Mouse (Mus musculus): ENCODE measurements around the gene Spns2. TPM values are rescaled to one million over a fixed set of nuclear protein-coding genes. Genes with fewer than 3 reads are reported as not detected.

Spns2 gene
- polyA plus RNA-seq, 2 experiments, result 3.8 to 8.6 TPM

DNA sequence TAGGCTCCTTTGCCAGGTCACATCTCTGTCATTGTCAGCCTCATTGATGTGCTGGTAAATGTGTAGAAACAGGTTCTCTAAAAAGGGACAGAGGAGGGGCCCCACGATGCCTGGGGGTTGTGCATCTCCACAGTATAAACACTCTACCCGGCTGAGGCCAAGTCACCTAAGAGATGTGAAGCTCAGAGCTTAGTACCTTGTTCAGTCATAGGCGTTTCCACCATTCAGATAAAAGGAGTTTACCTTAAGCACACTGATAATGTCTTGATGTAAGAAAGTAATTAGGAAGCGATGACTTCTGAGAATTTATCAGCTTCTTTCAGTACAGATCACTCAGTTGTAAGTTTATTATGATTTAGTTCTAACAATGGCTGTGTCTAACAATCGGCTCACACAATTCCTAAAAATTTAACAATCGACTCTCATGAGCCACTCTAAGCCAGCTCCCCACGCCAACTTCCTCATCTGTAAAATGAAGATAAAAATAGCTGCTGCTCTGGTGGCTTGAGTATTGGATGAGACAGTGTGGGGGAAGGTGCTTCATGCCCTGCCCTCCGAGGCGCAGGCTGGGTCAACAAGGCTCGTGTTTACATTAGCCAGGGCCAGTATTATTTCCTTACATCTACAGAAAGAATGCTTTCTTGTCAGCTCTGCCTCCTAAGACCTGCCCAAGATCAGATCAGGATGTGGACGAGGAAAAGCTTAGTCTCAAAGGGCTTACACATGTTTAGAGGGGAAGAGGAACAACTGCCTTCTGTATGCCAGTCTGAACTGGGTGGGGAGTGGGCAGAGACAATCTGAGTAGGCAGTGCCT lies 22.8 kb downstream of the Spns2 start:
- Histone ChIP-seq H3K4me1 (replicated peaks; ENCODE audit: control insufficient read depth in 2 of 2, insufficient read depth in 2 of 2, low read length in 1 of 2) (peaks cover 21 to 46% of the 10 kb centered on the region in 2 experiments), H3K36me3 (replicated peaks; ENCODE audit: control insufficient read depth, insufficient read depth, low read depth) (no peaks in the 10 kb centered on the region; the same call in 1 of the 2 replicates), H3K9ac (replicated peaks) (no peak overlapping the region), H3K9me3 (ENCODE audit: control insufficient read depth, low read length) (no peaks in the 10 kb centered on the region), H3K27me3 (ENCODE audit: control insufficient read depth, insufficient read depth, low read length) (no peaks in the 10 kb centered on the region), H3K4me2 (ENCODE audit: low read depth) (peak overlapping the region; percentile 57), H3K4me3 (ENCODE audit: insufficient read depth in 1 of 2, low read depth in 2 of 2, low read length in 2 of 2) (peak overlapping the region in 1 of 2 experiments; percentile 8; a peak in 1 of 4 replicates), H3K27ac (peak overlapping the region; percentile 58)
- TF ChIP-seq CTCF (IDR thresholded peaks at IDR 0.05; ENCODE audit: low read depth), result no peak
- TF ChIP-seq EP300 (IDR thresholded peaks at IDR 0.05; ENCODE audit: low read depth), result no peak
- peak in 1 of 3 experiments; percentile 40 for DNase-seq (ENCODE audit: low read depth in 3 of 3, low spot score in 3 of 3)
- ATAC-seq (ENCODE audit: insufficient read depth), result peak; percentile 76
- WGBS (ENCODE audit: insufficient replicate concordance), result 3% methylated on average over 11 of the region's 11 CpGs

DNA sequence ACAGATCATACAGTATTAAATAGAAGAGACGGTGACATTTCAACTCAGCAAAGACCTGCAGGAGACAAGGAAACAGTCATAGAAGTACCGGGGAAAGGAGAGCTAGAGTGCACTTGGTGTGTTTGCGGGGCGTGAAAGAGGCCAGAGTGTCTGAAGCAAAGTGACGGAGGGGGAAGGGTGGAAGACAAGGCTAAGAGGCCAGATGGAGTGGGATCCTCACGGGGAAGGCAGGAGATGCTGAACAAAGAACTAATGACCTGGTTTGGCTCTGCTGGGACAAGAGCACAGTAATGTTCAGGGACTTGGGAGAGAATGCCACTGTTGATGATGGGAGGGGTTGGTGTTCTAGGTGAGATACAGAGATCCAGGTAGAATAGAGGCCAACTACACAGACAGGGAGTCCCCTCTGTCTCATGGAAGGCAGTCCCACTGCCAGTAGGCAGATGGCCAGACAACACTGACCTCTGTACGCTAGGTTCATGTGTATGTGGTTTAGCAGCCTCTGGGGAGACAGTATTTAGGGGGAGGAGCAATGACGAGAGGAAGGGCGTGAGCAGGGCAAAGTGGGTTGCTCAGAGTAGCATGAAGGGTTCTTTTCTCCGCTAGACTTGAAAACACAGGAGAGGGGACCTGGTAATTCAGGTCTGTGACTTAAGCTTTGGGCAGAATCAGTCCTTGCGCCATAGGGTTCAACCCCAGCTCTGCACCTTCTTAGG lies 23.6 kb downstream of the Spns2 start:
- Histone ChIP-seq H3K9ac (replicated peaks) (no peak overlapping the region), H3K36me3 (replicated peaks; ENCODE audit: control insufficient read depth, insufficient read depth, low read depth) (no peaks in the 10 kb centered on the region; the same call in 1 of the 2 replicates), H3K9me3 (ENCODE audit: control insufficient read depth, low read length) (no peaks in the 10 kb centered on the region), H3K27me3 (ENCODE audit: control insufficient read depth, insufficient read depth, low read length) (no peaks in the 10 kb centered on the region), H3K27ac (peak overlapping the region; percentile 58), H3K4me3 (ENCODE audit: insufficient read depth in 1 of 2, low read depth in 2 of 2, low read length in 2 of 2) (no peak overlapping the region), H3K4me1 (replicated peaks; ENCODE audit: control insufficient read depth in 2 of 2, insufficient read depth in 2 of 2, low read length in 1 of 2) (peaks cover 21 to 45% of the 10 kb centered on the region in 2 experiments), H3K4me2 (ENCODE audit: low read depth) (peak overlapping the region; percentile 57)
- ATAC-seq (ENCODE audit: insufficient read depth) (peak; percentile 36; the same call in 1 of the 2 replicates), DNase-seq (ENCODE audit: low read depth in 3 of 3, low spot score in 3 of 3) (no peak)
- TF ChIP-seq EP300 (IDR thresholded peaks at IDR 0.05; ENCODE audit: low read depth) (no peak), CTCF (IDR thresholded peaks at IDR 0.05; ENCODE audit: low read depth) (no peak)
- 51% methylated on average over 11 of the region's 11 CpGs for WGBS (ENCODE audit: insufficient replicate concordance)

DNA sequence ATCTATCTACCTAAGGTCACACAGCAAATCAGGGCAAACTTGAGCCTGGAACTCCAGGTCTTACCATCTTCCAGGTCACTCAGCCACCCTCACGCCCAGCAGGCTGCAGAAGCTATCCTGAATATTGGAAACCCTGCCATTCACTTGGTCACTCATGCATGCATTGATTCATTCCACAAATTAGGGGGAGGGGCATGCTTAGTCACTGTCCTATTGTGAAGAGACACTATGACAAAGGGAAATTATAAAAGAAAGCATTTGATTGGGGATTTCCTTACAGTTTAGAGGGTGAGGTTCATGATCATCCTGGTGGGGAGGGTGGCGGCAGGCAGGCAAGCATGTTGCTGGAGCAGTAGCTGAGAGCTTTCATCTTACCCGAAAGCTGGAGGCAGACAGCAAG lies 24.9 kb downstream of the Spns2 start:
- DNase-seq (ENCODE audit: low read depth in 3 of 3, low spot score in 3 of 3) (no peak), ATAC-seq (ENCODE audit: insufficient read depth) (no peak)
- H3K4me1 ChIP-seq (replicated peaks; ENCODE audit: control insufficient read depth in 2 of 2, insufficient read depth in 2 of 2, low read length in 1 of 2), result peaks cover 17 to 37% of the 10 kb centered on the region in 2 experiments

DNA sequence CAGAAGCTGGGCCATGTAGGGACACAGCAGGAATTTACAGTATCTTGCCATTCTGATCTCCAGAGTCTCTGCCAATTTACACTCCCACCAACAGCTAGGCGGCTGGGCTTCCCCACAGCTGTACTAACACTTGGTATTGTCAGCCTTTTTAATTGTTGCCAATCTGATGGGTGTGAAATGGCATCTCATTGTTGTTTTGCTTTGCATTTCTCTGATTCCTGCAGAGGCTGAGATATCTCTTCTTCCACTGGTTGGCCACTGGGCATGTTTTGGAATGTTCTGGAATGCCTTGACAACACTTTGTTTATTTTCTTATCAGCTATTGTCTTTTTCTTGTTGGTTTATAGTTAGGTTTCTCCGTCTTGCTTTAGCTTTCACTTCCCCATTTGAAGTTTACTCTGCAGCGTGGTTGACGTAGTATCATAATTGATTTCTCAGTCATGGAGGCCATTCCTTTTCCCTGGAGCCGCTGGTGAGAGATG lies 28.2 kb downstream of the Spns2 start:
- TF ChIP-seq EP300 (IDR thresholded peaks at IDR 0.05; ENCODE audit: low read depth) (no peak), CTCF (IDR thresholded peaks at IDR 0.05; ENCODE audit: low read depth) (no peak)
- no peak for DNase-seq (ENCODE audit: low read depth in 3 of 3, low spot score in 3 of 3)
- no peaks in the 10 kb centered on the region for H3K27me3 ChIP-seq (ENCODE audit: control insufficient read depth, insufficient read depth, low read length)
- no peak for ATAC-seq (ENCODE audit: insufficient read depth)
- WGBS (ENCODE audit: insufficient replicate concordance), result 45% methylated on average over 5 of the region's 5 CpGs
- H3K36me3 ChIP-seq (replicated peaks; ENCODE audit: control insufficient read depth, insufficient read depth, low read depth), result no peaks in the 10 kb centered on the region; the same call in 1 of the 2 replicates
- no peak overlapping the region for H3K4me2 ChIP-seq (ENCODE audit: low read depth)
- H3K9ac ChIP-seq (replicated peaks), result no peak overlapping the region
- H3K27ac ChIP-seq, result no peak overlapping the region
- H3K9me3 ChIP-seq (ENCODE audit: control insufficient read depth, low read length), result no peaks in the 10 kb centered on the region
- peaks cover 4 to 27% of the 10 kb centered on the region in 2 experiments for H3K4me1 ChIP-seq (replicated peaks; ENCODE audit: control insufficient read depth in 2 of 2, insufficient read depth in 2 of 2, low read length in 1 of 2)
- H3K4me3 ChIP-seq (ENCODE audit: insufficient read depth in 1 of 2, low read depth in 2 of 2, low read length in 2 of 2), result no peak overlapping the region

More for the DNA sequence above, 24.9 kb downstream of the Spns2 start:
- no peak overlapping the region for H3K4me3 ChIP-seq (ENCODE audit: insufficient read depth in 1 of 2, low read depth in 2 of 2, low read length in 2 of 2)
- WGBS (ENCODE audit: insufficient replicate concordance), result 76% methylated on average over 3 of the region's 3 CpGs
- no peaks in the 10 kb centered on the region for H3K27me3 ChIP-seq (ENCODE audit: control insufficient read depth, insufficient read depth, low read length)
- H3K9me3 ChIP-seq (ENCODE audit: control insufficient read depth, low read length), result no peaks in the 10 kb centered on the region
- no peak overlapping the region for H3K4me2 ChIP-seq (ENCODE audit: low read depth)
- no peak overlapping the region for H3K9ac ChIP-seq (replicated peaks)
- no peak overlapping the region for H3K27ac ChIP-seq
- TF ChIP-seq EP300 (IDR thresholded peaks at IDR 0.05; ENCODE audit: low read depth), result no peak
- TF ChIP-seq CTCF (IDR thresholded peaks at IDR 0.05; ENCODE audit: low read depth), result no peak
- H3K36me3 ChIP-seq (replicated peaks; ENCODE audit: control insufficient read depth, insufficient read depth, low read depth), result no peaks in the 10 kb centered on the region; the same call in 1 of the 2 replicates

Data from liver, embryonic 14.5 days (tissue).